Mouse (Mus musculus): ENCODE measurements around the gene Galp. TPM values are rescaled to one million over a fixed set of nuclear protein-coding genes. Genes with fewer than 3 reads are reported as not detected.
"Not testable (repeated sequence)": the region's sequence is repeated elsewhere in the genome, so short reads cannot be mapped to it uniquely, and the experiment has no call there.

Gene Galp
- polyA plus RNA-seq, 1 experiment from 2014 or later = not detected

DNA sequence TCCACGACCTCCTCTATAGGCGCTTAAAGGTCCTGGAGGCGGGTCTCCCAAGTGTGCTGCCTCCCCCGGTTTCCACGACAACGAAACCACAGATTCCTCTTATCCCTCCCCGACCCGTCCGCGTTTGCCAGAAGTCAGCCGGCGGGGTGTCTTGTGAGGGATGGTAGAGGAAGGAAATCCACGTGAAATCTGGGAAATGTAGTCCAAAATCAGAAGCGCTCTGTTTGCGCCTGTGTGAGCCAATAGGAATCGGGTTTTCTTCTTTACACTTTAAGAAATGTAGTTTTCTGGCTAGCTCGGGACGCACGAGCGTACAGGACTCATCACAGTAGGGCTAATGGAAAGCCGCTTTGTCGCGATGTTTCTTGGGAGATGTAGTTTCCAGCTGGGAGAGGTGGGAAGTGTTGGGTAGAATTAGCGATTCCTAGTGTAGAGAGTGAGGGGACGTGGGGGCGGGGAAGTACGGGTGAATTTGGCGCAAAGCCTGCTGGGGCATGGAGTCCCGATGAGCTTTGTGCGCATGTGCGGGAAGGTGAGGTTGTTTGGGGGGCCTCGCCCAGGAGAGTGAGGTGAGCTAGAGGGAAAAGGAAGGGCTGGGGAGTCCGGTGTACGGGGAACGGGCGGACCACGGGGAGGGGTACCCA is 24.8 kb upstream of the Galp start, which contains the start of gene Zfp444:
TSS of gene Zfp444 (plus strand) at position 221 of the 644 bp plus-strand sequence.
- Histone ChIP-seq H3K4me2 (replicated peaks; ENCODE audit: low read depth) (peak within 1 kb of the TSS; percentile 84), H3K4me1 (replicated peaks; ENCODE audit: control insufficient read depth, insufficient read depth, low read length) (no peaks in the 10 kb centered on the region), H3K27me3 (replicated peaks; ENCODE audit: control insufficient read depth, insufficient read depth, low read length) (no peaks in the 10 kb centered on the region), H3K4me3 (ENCODE audit: low read depth, low read length) (peak within 1 kb of the TSS; percentile 61), H3K9me3 (ENCODE audit: control insufficient read depth) (no peaks in the 10 kb centered on the region), H3K9ac (ENCODE audit: low read depth, low read length) (peak within 1 kb of the TSS; percentile 52), H3K27ac (ENCODE audit: low read depth, low read length) (peak within 1 kb of the TSS; percentile 52), H3K36me3 (ENCODE audit: control insufficient read depth, insufficient read depth) (no peaks in the 10 kb centered on the region)
- under 1% methylated on average over 37 of the region's 37 CpGs for whole genome bisulfite sequencing
- TF ChIP-seq CTCF (IDR thresholded peaks at IDR 0.05; ENCODE audit: low read depth) = no peak
- ATAC-seq = peak; percentile 94

DNA sequence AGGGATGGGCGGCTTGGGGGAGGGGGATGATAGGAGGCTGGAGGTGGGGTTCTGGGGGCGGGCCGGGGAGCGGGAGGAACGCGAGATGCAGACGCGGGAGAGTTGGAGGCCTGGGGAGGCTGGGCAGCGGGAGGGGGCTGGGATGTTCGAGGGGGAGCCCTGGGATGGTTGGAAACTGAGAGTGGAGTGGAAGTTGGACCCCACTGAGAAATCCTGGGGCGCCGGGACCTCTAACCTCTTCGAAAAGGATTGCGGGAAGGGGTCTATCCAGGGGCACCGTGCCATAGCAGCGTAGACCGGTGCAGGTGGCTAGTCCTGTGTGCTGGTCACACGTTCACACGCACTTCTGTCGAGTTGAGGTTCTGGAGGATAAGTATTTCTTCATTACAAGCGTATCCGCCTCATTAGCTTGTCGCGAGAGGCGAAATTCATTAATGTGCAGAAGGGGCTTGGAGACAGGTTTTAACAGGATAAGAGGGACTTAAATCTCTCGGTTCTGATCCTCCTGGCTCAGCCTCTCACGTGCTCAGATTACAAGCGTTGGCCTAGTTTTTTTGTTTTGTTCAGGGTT is 24.1 kb upstream of the Galp start:
- Histone ChIP-seq H3K4me2 (replicated peaks; ENCODE audit: low read depth) (peak overlapping the region; percentile 84), H3K4me3 (ENCODE audit: low read depth, low read length) (peak overlapping the region; percentile 61), H3K4me1 (replicated peaks; ENCODE audit: control insufficient read depth, insufficient read depth, low read length) (no peaks in the 10 kb centered on the region), H3K27me3 (replicated peaks; ENCODE audit: control insufficient read depth, insufficient read depth, low read length) (no peaks in the 10 kb centered on the region), H3K9ac (ENCODE audit: low read depth, low read length) (peak overlapping the region; percentile 52), H3K9me3 (ENCODE audit: control insufficient read depth) (no peaks in the 10 kb centered on the region), H3K27ac (ENCODE audit: low read depth, low read length) (no peak overlapping the region), H3K36me3 (ENCODE audit: control insufficient read depth, insufficient read depth) (no peaks in the 10 kb centered on the region)
- WGBS = under 1% methylated on average over 28 of the region's 28 CpGs
- ATAC-seq = no peak
- no peak for TF ChIP-seq CTCF (IDR thresholded peaks at IDR 0.05; ENCODE audit: low read depth)

DNA sequence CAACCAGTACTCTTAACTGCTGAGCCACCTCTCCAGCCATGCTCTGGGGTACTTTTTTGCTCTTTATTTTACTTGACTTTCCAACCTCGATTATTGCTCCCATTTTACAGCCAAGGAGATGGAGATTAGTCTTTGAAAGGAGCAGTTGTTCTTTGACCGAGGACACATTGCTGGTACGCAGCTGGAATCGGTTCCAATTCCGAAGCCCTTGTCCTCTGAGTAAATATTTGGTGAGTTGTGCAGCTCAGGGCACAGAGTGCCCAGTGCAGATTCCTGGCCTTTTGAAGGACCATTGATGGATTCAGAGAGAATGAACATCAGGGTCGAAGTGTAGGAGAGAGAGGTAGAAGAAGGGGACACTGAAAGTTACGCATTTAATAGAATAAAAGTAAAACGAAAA is 23.0 kb upstream of the Galp start:
- no peak for TF ChIP-seq CTCF (IDR thresholded peaks at IDR 0.05; ENCODE audit: low read depth)
- Histone ChIP-seq H3K4me1 (replicated peaks; ENCODE audit: control insufficient read depth, insufficient read depth, low read length) (no peaks in the 10 kb centered on the region), H3K36me3 (ENCODE audit: control insufficient read depth, insufficient read depth) (no peaks in the 10 kb centered on the region), H3K4me2 (replicated peaks; ENCODE audit: low read depth) (no peak overlapping the region; the same call in 1 of the 2 replicates), H3K9ac (ENCODE audit: low read depth, low read length) (no peak overlapping the region), H3K9me3 (ENCODE audit: control insufficient read depth) (no peaks in the 10 kb centered on the region), H3K4me3 (ENCODE audit: low read depth, low read length) (no peak overlapping the region), H3K27ac (ENCODE audit: low read depth, low read length) (no peak overlapping the region), H3K27me3 (replicated peaks; ENCODE audit: control insufficient read depth, insufficient read depth, low read length) (no peaks in the 10 kb centered on the region)
- whole genome bisulfite sequencing = 55% methylated on average over 8 of the region's 8 CpGs
- no peak for ATAC-seq

GRCm38 (mm10) chr7:6174365-6174987 is 22.4 kb upstream of the Galp start:
- WGBS = 71% methylated on average over 9 of the region's 9 CpGs

GRCm38 (mm10) chr7:6179013-6179412 is 17.9 kb upstream of the Galp start:
- ATAC-seq = no peak
- no peak overlapping the region for H3K4me2 ChIP-seq (replicated peaks; ENCODE audit: low read depth)
- H3K27me3 ChIP-seq (replicated peaks; ENCODE audit: control insufficient read depth, insufficient read depth, low read length) = no peaks in the 10 kb centered on the region
- TF ChIP-seq CTCF (IDR thresholded peaks at IDR 0.05; ENCODE audit: low read depth) = no peak
- no peaks in the 10 kb centered on the region for H3K9me3 ChIP-seq (ENCODE audit: control insufficient read depth)
- peaks cover 10% of the 10 kb centered on the region; the same call in 1 of the 2 replicates for H3K36me3 ChIP-seq (ENCODE audit: control insufficient read depth, insufficient read depth)
- H3K27ac ChIP-seq (ENCODE audit: low read depth, low read length) = no peak overlapping the region
- no peaks in the 10 kb centered on the region for H3K4me1 ChIP-seq (replicated peaks; ENCODE audit: control insufficient read depth, insufficient read depth, low read length)
- no peak overlapping the region for H3K9ac ChIP-seq (ENCODE audit: low read depth, low read length)
- H3K4me3 ChIP-seq (ENCODE audit: low read depth, low read length) = no peak overlapping the region

More at GRCm38 (mm10) chr7:6174365-6174987, 22.4 kb upstream of the Galp start:
- H3K4me3 ChIP-seq (ENCODE audit: low read depth, low read length); H3K9ac ChIP-seq (ENCODE audit: low read depth, low read length); H3K9me3 ChIP-seq (ENCODE audit: control insufficient read depth); H3K4me1 ChIP-seq (replicated peaks; ENCODE audit: control insufficient read depth, insufficient read depth, low read length); H3K27me3 ChIP-seq (replicated peaks; ENCODE audit: control insufficient read depth, insufficient read depth, low read length); ATAC-seq; H3K27ac ChIP-seq (ENCODE audit: low read depth, low read length); H3K4me2 ChIP-seq (replicated peaks; ENCODE audit: low read depth); H3K36me3 ChIP-seq (ENCODE audit: control insufficient read depth, insufficient read depth): not testable (repeated sequence)
- TF ChIP-seq CTCF (IDR thresholded peaks at IDR 0.05; ENCODE audit: low read depth) = peak; percentile 41

- H3K9me3 ChIP-seq (ENCODE audit: control insufficient read depth) = no peaks in the 10 kb centered on the region
- no peak overlapping the region for H3K9ac ChIP-seq (ENCODE audit: low read depth, low read length)
- no peaks in the 10 kb centered on the region for H3K27me3 ChIP-seq (replicated peaks; ENCODE audit: control insufficient read depth, insufficient read depth, low read length)
- no peak for ATAC-seq
- no peak for TF ChIP-seq CTCF (IDR thresholded peaks at IDR 0.05; ENCODE audit: low read depth)
- no peaks in the 10 kb centered on the region for H3K4me1 ChIP-seq (replicated peaks; ENCODE audit: control insufficient read depth, insufficient read depth, low read length)
- no peak overlapping the region for H3K27ac ChIP-seq (ENCODE audit: low read depth, low read length)
- H3K4me3 ChIP-seq (ENCODE audit: low read depth, low read length) = no peak overlapping the region
- H3K4me2 ChIP-seq (replicated peaks; ENCODE audit: low read depth) = no peak overlapping the region
- H3K36me3 ChIP-seq (ENCODE audit: control insufficient read depth, insufficient read depth) = peaks cover 40% of the 10 kb centered on the region
Measured at GRCm38 (mm10) chr7:6182882-6183281, 14.0 kb upstream of the Galp start.

Measured in intestine, postnatal 0 days (tissue).